Mouse (Mus musculus) forebrain, embryonic 11.5 days (tissue): ENCODE data around the gene Akap8. TPM values are rescaled to one million over a fixed set of nuclear protein-coding genes. Genes with fewer than 3 reads are reported as not detected.

ENCODE experiments used
- ATAC-seq: fragments of 200-750 bp; cut with Nextera tagmentation; replicated peaks from 2 replicates; pipeline ENCODE4 v1.8.0; 2017; ENCODE audit warnings: moderate TSS enrichment; ENCODE audit not compliant: low FRiP score
- DNase-seq: peaks from one replicate; pipeline ENCODE4 v3.0.0-alpha.2; 2017; ENCODE audit warnings: low spot score
- H3K27ac ChIP-seq: fragments of 300-500 bp; sonication (generic); 2 replicates; pipeline ENCODE4 v1.5.1; 2014; ENCODE audit warnings: low read depth, low read length
- H3K27me3 ChIP-seq: fragments of 300-500 bp; sonication (generic); 2 replicates; pipeline ENCODE4 v1.6.1; 2014; ENCODE audit warnings: mild to moderate bottlenecking, low read length, mixed read lengths; ENCODE audit not compliant: control insufficient read depth, insufficient read depth
- H3K36me3 ChIP-seq: fragments of 300-500 bp; sonication (generic); 2 replicates; pipeline ENCODE4 v1.6.1; 2014; ENCODE audit warnings: mild to moderate bottlenecking, low read length, moderate library complexity, mixed read lengths; ENCODE audit not compliant: control insufficient read depth, insufficient read depth
- H3K4me1 ChIP-seq: fragments of 300-500 bp; sonication (generic); replicated peaks from 2 replicates; pipeline ENCODE4 v1.6.1; 2014; ENCODE audit warnings: low read length, mixed read lengths; ENCODE audit not compliant: control insufficient read depth, insufficient read depth
- H3K4me2 ChIP-seq: fragments of 300-500 bp; sonication (generic); 2 replicates; pipeline ENCODE4 v1.6.1; 2014; ENCODE audit warnings: low read depth, mild to moderate bottlenecking, low read length, moderate library complexity, mixed read lengths; ENCODE audit not compliant: severe bottlenecking
- H3K4me3 ChIP-seq: fragments of 300-500 bp; sonication (generic); 2 replicates; pipeline ENCODE4 v1.5.1; 2014; ENCODE audit warnings: low read depth, low read length
- H3K9ac ChIP-seq: fragments of 300-500 bp; sonication (generic); 2 replicates; pipeline ENCODE4 v1.6.1; 2014; ENCODE audit warnings: low read length
- H3K9me3 ChIP-seq: fragments of 300-500 bp; sonication (generic); 2 replicates; pipeline ENCODE4 v1.6.1; 2016; ENCODE audit warnings: low read length, mixed read lengths; ENCODE audit not compliant: control insufficient read depth
- WGBS: fragments of 180-500 bp; shearing (Covaris S2); extraction: QIAGEN DNeasy Blood & Tissue Kit; methylation state at CpG from one replicate; pipeline ENCODE4 v1.1.7; 2014; 5-methylcytosine and 5-hydroxymethylcytosine counted together
- polyA plus RNA-seq: library from polyadenylated mRNA; unstranded; fragments of >200 nt; fragmentation: Nextera tagmentation; extraction: Ambion mirVana; gene quantifications from 2 replicates; pipeline ENCODE4 v1.2.1, GENCODE M21; 2014

Akap8 gene
- polyA plus RNA-seq, 1 experiment from 2014 or later, result 78.4 TPM

GRCm38 (mm10) chr17:32256896-32257295 lies 64.1 kb downstream of the Akap8 start:
- WGBS, result 87% methylated on average over 2 of the region's 2 CpGs
- Histone ChIP-seq H3K27ac (no peak overlapping the region), H3K4me3 (no peak overlapping the region), H3K9me3 (no peaks in the 10 kb centered on the region), H3K4me2 (no peak overlapping the region), H3K4me1 (no peaks in the 10 kb centered on the region), H3K27me3 (no peaks in the 10 kb centered on the region), H3K9ac (no peak overlapping the region), H3K36me3 (no peaks in the 10 kb centered on the region)
- ATAC-seq (no peak), DNase-seq (no peak)

Other genes with a start within 250 kb of the Akap8 start
- 26.8 and 30.2 TPM in 2 replicates for gene Notch3, start 154.4 kb downstream of the Akap8 start, polyA plus RNA-seq
- gene Ephx3, start 131.7 kb downstream of the Akap8 start, polyA plus RNA-seq, result 0.13 and 0.23 TPM in 2 replicates
- 130 and 143 TPM in 2 replicates for gene Brd4, start 36.5 kb downstream of the Akap8 start, polyA plus RNA-seq
- 81.4 and 82.2 TPM in 2 replicates for gene Akap8l, start 29.4 kb upstream of the Akap8 start, polyA plus RNA-seq
- gene Wiz, start 68.2 kb upstream of the Akap8 start, polyA plus RNA-seq, result 55.2 and 56.2 TPM in 2 replicates
- 0.21 and 0.47 TPM in 2 replicates for gene Rasal3, start 82.3 kb upstream of the Akap8 start, polyA plus RNA-seq
- gene Pglyrp2, start 102.9 kb upstream of the Akap8 start, polyA plus RNA-seq, result 0.11 TPM in 1 of 2 replicates, not detected in the other
- gene Cyp4f39, start 131.5 kb upstream of the Akap8 start, polyA plus RNA-seq, result 0.28 and 0.33 TPM in 2 replicates
- 6.6 and 7.9 TPM in 2 replicates for gene Cyp4f17, start 184.8 kb upstream of the Akap8 start, polyA plus RNA-seq
- 13.4 and 13.5 TPM in 2 replicates for gene Cyp4f16, start 215.3 kb upstream of the Akap8 start, polyA plus RNA-seq